Mouse (Mus musculus): ENCODE data around the gene Veph1.

Veph1 gene

DNA sequence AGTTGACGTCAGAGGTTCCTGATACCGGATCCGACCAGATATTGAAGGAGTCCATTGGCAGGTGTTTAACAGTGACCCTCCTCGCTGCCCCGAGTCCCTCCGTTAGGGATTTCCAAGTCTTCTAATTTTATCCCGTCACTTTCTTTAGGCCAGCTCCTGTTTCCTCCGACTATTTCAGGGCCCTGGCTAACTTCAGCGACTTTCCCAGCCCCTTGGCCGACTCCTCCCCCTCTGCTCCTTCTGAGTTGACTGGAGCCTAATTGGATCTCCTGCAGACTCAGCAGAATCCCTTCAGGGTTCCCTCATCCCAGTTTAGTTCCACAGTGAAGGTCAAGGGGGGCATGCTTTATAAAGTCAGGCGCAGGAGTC, 75.4 kb downstream of the Veph1 start:
- peak; percentile 51 for DNase-seq (ENCODE audit: low spot score)

DNA sequence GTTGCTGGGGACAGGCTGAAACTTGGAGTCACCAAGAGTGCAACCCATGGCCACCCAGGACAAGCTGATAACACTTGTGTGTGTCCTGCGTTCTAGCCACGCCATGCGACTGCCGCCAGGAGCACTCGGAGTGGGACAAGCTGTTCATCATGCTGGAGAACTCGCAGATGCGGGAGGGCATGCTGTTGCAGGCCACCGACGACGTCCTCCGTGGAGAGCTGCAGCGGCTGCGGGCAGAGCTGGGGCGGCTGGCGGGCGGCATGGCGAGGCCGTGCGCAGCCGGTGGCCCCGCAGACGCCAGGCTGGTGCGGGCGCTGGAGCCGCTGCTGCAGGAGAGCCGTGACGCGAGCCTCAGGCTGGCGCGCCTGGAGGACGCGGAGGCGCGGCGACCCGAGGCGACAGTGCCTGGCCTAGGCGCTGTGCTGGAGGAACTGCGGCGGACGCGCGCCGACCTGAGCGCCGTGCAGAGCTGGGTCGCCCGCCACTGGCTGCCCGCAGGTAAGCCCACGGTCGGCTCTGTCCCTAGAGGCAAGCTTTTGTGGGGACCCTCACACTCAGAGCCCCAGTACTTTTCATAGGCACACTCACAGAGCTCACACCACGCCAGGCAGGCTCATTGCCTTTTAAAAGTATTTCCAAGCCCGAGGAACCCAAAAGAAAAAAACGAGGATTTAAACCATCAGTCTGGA, 75.9 kb downstream of the Veph1 start:
- DNase-seq (ENCODE audit: low spot score): peak; percentile 68

DNA sequence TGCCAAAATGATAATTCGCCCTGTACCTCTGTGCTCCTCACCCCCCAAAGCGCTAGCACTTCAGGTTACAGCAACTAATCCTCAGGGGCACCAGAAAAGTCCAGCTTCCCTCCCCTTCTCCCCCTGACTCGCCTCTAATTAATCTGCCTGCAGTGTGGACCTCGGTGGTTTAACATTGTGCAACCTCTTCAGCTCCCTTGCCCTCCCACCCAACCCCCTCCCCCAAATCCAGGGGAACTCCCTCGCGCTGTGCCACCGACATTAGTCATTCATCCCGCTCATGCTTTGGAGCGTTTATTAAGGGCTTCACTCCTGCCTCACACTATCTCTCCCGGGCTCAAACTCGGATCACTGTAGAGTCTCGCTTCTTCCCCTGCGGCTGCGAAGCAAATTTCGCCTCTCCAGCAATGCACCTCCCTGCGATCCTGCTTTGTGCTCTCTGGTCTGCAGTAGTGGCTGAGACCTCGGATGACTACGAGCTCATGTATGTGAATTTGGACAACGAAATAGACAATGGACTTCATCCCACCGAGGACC, 76.9 kb downstream of the Veph1 start, which contains the start of gene Ptx3:
Gene Ptx3 (plus strand): TSS at position 256 of the 537 bp plus-strand sequence.
- DNase-seq (ENCODE audit: low spot score): peak; percentile 51

DNA sequence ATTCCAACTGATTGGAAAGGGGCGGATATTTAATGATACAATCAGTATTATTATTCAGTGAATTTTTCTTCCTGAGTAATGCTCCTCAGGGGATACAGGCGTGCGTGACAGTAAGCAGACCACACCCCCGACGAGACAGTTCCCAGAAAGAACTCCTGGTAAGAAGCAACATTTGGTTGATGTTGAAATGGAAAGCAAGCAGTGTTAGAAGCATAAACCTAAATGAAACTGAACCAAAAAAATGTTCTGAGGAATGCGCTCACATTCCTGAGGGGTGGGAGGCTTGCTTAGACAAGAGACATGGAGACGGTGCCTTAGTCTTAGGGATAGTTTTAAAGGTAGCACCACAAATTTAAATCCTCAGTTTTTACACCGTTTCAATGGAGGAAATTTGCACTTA, 80.9 kb downstream of the Veph1 start:
- no peak for DNase-seq (ENCODE audit: low spot score)

DNA sequence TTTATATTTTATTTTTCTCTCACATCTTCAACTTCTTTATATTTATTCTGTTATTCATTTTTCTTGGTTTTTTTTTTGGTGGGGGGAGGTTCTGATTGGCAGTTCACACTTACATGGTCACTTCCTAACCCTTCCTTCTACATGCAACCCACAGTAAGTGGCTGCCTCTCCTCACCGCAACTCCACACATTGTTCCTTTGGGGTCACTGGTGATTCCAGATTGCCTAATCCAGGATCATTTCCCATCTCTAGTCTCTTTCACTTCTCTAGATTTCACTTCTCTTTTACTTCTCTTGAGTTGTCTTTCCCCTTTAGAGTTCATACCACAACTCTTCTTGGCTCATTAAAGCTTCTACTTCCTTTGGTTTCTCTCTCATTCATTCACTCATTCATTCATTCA, 83.1 kb downstream of the Veph1 start:
- DNase-seq (ENCODE audit: low spot score): no peak

DNA sequence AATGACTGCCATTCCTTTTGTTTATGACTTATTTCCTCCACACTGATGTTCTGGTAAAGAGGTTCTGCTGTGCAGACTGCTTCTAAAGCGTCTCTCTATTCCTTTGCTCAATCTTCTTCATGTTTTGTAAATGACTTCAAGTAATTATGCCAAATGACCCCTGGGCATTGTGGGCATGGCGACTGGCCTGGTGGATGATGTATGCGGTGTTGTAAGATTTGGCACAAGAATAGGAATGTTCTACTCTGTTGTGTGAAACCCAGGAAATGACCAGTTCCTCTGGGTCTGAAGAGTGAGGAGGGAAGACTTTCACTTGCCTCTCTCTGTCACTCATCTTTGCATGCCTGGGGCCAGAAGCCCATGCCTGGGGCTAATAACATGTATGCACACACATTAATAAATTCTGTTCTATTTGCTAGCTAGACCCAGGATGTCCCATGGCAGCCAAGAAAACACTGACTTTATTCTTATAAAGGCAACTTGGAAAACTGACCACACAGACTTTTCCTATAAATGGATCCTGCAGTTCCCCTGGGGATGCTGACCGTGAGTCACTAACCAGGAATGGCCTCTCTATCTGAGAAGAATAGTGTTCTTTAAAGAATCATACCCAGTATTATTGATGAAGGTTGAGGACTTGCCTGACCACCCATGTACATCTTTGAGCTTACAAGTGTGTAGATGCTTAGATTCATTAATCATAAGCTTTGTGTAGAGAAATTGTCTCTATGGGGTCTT, 87.6 kb downstream of the Veph1 start:
- DNase-seq (ENCODE audit: low spot score): no peak

DNA sequence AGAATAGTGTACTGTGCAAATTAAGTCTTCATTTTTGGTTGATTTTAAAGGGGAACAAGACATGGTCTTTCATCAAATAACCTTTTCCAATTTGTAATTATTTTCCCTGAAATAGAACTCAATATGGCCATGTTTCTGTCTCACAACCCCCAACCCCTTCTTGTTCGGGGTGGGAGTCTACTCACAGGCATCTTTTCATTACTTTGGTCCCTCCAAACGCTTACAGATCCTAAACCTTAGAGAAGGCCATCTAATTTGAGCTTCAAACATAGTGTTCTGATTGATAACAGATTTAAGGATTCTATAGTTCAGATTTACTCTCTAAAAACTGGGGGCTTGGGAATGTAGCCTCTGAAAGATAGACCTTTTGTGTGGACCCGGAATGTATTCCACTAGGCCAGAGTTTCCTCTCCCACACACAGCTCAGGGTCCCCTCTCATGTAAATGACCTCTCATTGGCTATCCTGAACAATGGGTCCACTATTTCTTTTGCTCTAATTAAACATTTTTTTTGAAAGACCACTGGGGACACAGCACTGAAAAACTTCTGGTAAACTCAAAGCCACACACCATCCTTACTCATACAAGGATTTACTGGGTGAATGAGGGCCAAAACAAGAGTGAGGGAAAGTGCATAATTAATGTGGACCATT, 102.6 kb downstream of the Veph1 start:
- DNase-seq (ENCODE audit: low spot score): no peak

DNA sequence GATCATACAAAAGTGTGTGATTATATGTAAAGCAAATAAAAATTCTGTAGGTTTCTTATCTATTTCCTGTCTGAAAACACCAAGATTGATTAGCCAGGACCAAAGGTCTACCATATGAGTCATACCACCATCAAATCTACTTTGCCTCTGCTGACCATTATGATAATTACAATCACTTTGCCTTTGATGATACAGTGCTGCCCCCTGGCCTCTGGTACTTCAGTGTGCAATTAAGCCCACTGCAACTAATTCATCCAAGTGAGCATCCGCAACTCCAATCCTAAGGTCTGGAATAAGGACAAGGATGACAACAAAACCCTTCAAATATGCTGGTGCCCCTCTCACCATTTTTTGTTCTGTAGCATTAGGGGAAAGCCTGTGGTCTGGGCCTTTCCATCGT, 117.0 kb downstream of the Veph1 start:
- DNase-seq (ENCODE audit: low spot score): no peak

DNA sequence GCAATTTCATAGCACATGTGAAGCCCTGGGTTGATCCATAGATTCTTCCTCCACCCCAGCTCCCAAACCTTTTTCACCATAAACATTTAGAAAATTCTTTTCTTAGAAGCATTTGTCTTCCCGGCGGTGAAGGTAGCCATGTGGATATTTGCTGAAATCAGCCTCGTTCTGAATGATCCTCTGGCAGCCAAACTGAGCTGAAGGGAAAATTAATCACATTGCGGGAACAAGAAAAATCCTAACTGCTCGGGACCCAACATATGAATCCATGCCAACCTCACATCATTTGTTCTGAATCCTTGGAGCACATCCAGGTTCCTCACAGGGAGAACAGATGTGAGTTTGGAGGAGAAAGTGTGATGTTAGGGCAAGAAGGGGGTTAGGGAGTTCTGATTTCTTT, 123.7 kb downstream of the Veph1 start:
- DNase-seq (ENCODE audit: low spot score): no peak

DNA sequence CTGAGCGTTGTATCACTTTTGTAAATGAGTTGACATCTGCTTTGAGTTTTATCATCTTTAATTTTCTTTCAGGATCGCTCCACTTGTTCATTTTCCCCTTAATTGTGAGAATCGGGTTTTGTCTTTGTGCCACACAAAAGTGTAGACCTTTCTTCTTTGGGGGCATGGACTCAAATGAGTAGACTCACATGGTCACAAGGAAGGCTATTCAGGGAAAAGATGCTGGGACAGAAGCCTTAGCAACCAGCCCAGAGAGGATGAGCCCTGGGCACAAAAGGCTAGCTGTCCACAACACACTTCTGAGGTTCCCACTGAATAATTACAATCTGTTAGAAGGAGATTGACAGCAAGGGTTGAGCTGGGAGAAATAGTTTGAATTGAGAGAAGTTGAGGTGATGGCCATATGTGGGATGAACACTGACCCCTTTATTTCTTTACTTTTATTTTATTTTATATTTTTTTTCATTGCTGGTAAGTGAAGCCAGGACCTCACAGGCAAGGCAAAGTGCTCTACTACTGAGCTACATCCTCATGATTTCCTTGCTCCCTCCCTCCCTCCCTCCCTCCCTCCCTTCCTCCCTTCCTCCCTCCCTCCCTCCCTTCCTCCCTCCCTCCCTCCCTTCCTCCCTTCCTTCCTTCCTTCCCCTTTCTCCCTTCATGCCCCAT, 126.6 kb downstream of the Veph1 start:
- DNase-seq (ENCODE audit: low spot score): no peak

DNA sequence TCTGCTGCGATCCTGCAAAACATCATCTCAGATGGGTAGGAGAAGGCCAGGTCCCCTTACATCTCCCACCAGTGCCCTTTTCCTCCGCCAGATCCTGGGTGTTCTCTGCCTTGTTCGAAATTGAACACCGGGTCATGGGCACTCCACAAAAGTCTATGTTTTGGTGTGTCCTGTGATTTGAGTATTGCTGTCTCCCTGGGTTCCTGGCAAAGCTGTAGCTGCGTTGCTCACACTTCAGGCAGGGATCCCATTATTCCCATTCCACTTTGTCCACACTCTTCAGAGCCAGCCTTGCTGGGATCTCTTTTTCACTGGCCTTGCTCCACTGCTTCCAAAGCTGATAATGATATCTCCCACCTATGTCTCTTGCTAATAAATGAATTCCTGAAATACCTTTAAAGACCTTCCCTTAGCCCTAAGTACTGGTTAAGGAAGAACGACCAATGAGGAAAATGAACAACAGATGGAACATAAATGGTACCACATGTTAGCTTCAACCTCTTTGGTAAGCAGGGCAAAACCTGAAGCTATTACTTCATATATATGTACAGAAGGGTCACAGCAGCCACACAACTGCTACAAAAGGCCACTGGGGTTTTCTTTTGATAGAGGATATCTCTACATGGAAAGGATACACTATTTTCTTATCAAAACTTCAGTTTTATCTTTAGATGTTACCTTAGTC, 129.9 kb downstream of the Veph1 start:
- no peak for DNase-seq (ENCODE audit: low spot score)

DNA sequence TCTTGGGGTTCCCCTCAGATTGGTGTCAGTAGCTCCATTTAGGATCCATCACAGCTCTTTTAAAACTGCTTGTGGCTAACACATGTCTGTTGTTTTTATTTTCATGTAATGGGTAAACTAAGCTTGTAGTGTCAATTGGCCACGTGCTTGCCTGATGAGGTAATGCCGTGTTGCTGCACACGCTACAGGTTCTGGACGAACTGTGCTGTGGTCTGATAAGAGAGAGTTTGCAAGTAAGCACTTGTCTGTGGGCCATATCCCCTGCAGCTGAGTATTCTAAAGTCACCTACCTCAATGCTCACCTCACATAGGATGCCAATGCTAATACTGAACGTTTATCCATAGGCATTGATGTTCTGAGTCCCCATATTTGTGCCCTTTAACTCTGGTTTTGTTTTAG, 131.6 kb downstream of the Veph1 start:
- no peak for DNase-seq (ENCODE audit: low spot score)

DNA sequence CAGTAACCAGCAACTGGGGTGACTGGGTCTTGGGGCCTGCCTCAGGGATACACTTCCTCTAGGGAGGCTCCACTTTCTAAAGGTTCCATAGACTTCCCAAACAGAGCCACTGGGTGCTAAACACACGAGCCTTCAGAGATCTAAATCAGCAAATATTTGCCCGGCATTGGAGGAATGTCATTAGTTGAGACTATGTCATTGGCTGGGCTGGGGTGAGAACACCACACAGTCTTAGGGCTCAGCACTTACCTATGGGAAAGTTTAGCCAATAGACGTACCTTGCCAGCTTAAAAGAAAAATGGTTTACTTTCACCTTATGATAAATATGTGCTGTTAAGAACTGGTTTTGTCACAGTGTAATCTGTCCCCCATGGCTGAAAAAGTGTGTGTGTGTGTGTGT, 132.1 kb downstream of the Veph1 start:
- no peak for DNase-seq (ENCODE audit: low spot score)

DNA sequence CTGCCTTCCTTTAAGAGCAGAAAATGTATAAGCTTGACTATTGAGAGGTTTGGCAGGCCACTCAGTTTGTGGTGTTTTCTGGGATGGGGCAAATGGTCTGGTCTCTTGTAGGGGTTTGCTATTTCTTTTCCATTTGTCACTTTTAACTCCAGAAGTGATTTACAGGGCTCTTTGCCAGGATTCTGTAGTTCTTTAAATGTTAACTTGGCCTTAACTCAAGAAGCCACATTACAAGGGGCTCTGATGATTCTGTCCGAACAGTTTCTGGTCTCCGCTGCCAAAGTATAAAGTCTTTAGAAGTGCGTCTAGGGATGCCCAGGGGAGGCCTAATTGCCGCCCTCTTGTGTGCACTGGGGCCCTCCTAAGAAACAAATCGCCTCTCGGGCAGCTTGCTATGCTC, 134.0 kb downstream of the Veph1 start:
- no peak for DNase-seq (ENCODE audit: low spot score)

DNA sequence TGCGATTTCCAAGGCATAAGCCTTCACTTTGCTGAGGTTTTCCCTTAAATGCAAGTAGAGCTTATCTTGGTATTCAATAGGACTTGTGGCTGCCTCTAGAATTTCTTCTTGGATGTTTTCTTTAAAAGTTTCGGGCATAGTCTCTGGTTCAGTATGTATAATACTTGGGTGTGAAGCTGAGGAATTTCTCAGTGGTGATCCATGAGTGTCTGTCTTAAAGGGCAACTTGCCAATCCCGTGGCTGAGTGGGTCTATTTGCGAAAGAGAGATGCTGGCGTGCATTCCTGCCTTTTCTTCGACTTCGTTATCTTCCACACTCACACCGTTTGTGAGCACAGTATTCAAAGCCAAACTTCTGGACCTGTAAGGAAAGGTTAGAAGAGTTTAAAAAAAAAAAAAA, 138.7 kb downstream of the Veph1 start:
- no peak for DNase-seq (ENCODE audit: low spot score)

DNA sequence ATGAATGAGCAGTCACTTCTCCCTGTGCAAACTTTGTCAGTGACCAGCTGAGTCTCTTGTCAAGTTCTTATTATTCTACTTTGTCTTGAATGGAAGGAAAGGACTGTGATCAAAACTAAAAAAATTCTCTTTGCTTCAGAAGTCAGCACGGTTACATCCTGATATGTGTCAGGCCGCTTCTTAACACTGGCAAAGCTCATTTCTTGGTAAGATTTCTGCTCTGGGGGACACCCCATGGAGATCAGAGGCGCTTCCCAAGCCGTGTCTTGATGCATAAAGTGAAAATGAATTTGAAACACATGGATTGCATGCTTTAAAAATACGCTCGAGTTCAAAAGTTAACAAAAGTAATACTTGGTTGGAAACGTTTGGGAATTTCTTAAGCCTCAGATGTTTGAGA, 159.0 kb downstream of the Veph1 start:
- no peak for DNase-seq (ENCODE audit: low spot score)

DNA sequence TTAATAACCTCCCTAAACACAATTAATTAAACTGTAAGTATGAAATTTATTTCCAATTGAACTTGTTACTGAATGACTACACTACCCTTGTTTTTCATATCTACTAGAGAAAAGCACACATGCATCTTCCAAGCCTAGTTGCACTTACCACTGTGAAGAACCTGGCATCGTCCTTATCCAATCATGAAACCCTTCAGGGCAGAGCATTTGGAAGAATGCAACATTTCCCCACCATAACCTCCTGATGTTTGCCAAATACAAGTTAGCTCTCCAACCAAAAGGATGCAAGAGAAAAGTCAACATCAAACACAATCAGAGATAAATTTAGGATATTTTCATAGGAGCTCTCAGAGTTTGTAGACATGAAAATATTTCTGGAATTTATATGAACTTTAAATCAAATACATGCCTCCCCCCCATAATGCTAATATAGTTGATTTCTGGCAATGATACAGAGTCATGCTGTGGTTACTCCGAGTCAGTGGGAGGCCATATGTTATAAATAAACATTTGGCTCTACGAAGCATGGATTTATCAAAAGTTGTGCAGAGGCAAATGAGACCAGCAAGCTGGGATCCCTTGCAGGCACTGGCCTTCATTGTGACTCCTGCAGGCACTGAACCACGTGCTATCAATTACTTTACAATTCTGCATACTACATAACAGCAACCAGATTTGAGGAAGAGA, 165.2 kb downstream of the Veph1 start:
- peak; percentile 9 for DNase-seq (ENCODE audit: low spot score)

DNA sequence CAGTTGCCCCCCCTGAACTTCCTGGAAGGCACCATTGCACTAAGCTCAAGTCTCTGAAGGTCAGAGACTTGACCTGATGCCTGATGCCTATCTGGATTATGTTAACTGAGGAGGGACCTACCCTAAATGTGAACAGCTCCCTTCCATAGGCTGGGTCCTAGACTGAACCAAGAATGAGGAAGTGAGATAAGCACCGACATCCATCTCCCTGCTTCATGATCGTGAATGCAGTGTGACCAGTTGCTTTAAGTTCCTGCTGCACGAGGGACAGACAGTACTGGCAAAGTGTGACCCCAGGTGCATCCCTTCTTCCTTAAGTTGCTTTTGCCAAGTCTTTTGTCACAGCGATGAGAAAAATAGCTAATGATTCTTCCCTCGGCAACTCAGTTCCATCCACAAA, 166.9 kb downstream of the Veph1 start:
- DNase-seq (ENCODE audit: low spot score): no peak

DNA sequence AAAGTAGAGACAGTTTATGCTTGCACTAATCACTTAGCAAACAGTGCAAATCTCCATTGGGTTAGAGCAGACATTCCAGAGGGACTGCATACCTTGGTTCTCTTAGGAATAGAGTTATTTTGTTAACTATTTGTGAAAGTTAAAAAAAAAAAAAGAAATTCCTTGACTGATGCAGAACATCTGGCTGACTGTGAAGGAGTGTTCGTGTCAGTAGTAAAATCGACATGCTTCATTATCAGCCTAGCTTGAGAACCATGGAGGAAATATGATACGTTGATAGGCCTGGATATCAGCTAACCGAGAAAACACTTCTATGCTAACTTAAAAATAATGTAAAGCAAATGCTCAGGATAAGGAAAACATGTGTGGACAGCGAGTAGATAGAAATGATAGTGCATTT, 191.1 kb downstream of the Veph1 start:
- no peak for DNase-seq (ENCODE audit: low spot score)

DNA sequence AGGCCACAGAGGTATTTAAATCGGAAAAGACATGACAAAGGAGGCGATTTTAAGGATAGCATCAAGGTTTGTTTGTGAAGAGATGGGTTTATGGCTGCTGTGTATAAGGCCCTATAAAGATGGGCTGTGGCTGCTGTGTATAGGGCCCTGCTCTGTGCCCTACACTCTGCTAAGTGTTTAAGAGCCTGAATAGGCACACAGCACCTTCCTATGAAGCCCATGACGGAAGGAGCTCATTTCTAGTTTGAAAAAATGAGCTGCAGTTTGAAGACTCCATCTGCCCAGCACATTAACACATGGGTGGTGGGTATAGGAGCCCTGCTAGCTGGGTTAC, 194.1 kb downstream of the Veph1 start:
- no peak for DNase-seq (ENCODE audit: low spot score)

DNA sequence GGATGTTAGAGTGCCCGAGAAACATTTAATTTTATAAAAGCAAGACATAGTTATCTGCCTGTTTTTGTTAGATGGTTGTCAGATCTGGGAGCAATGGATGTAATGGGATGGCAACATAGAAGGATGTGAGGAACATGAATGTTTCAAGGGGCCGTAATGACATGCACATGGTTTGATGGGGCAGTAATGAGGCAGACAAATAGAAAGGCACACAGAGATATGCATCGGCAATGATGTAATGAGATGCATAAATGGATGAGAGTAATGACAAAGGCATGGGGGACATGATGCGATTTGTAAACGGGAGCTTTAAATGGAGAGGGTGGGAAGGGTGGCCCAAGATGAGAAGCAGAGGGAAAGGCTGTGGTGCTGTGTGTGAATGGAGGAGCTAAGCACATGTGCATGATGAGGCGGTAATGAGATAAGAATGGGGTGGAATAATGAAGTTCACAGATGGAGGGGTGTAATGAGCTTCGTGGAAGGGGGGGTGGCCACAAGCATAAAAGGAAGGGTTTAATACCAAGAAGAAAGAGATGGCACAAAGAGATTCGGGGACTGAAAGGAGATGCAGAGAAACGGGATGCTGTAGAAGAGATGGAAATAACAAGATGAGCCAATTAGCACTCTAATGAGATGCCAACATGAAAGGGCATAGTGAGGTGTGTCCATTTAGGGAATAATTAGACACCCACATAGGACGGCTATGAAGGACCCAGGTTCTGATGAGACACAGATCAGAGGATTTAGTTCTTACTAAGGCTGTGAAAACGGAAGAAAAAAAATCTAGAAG, 194.6 kb downstream of the Veph1 start:
- peak; percentile 12 for DNase-seq (ENCODE audit: low spot score)

Measured in retina, embryonic 14.5 days (tissue).